Mouse (Mus musculus) lung, postnatal 25 days (tissue): ENCODE measurements around the gene Lamb1.
A peak's percentile ranks its signal among the peaks of the same experiment; 100 is the strongest.

Experiments
- DNase-seq: peaks from one replicate; pipeline ENCODE4 v3.0.0; 2022; ENCODE audit warnings: low spot score

Gene Lamb1

GRCm38 (mm10) chr12:31252259-31252658 is 12.8 kb upstream of the Lamb1 start:
- DNase-seq, result no peak

- no peak for DNase-seq
These were observed 10.1 kb upstream of the Lamb1 start for GRCm38 (mm10) chr12:31254978-31255377.

- peak; percentile 36 for DNase-seq
These were observed 8.7 kb upstream of the Lamb1 start for GRCm38 (mm10) chr12:31256121-31256903.

- DNase-seq, result no peak
These were observed 3.2 kb upstream of the Lamb1 start for GRCm38 (mm10) chr12:31261882-31262281.

- no peak for DNase-seq
These were observed 1.1 kb upstream of the Lamb1 start for GRCm38 (mm10) chr12:31263921-31264320.

GRCm38 (mm10) chr12:31265722-31266431 is 843 bp downstream of the Lamb1 start:
- no peak for DNase-seq

- no peak for DNase-seq
These were observed 1.7 kb downstream of the Lamb1 start for GRCm38 (mm10) chr12:31266686-31267085.

GRCm38 (mm10) chr12:31267363-31267762 is 2.3 kb downstream of the Lamb1 start:
- DNase-seq, result no peak

GRCm38 (mm10) chr12:31268315-31268714 is 3.3 kb downstream of the Lamb1 start:
- DNase-seq, result no peak

GRCm38 (mm10) chr12:31269020-31269597 is 4.1 kb downstream of the Lamb1 start:
- no peak for DNase-seq

GRCm38 (mm10) chr12:31270361-31270760 is 5.3 kb downstream of the Lamb1 start:
- no peak for DNase-seq

GRCm38 (mm10) chr12:31270776-31271175 is 5.7 kb downstream of the Lamb1 start:
- DNase-seq, result no peak

GRCm38 (mm10) chr12:31271361-31272011 is 6.5 kb downstream of the Lamb1 start:
- peak; percentile 47 for DNase-seq

- no peak for DNase-seq
These were observed 7.1 kb downstream of the Lamb1 start for GRCm38 (mm10) chr12:31272012-31272735.

GRCm38 (mm10) chr12:31272846-31273245 is 7.8 kb downstream of the Lamb1 start:
- DNase-seq, result no peak

- DNase-seq, result no peak
These were observed 8.6 kb downstream of the Lamb1 start for GRCm38 (mm10) chr12:31273646-31274045.

- no peak for DNase-seq
These were observed 10.4 kb downstream of the Lamb1 start for GRCm38 (mm10) chr12:31275411-31275810.

- DNase-seq, result no peak
These were observed 13.2 kb downstream of the Lamb1 start for GRCm38 (mm10) chr12:31278270-31278669.

GRCm38 (mm10) chr12:31280318-31280717 is 15.3 kb downstream of the Lamb1 start:
- no peak for DNase-seq

GRCm38 (mm10) chr12:31281100-31281591 is 16.1 kb downstream of the Lamb1 start:
- DNase-seq, result no peak

- no peak for DNase-seq
These were observed 17.2 kb downstream of the Lamb1 start for GRCm38 (mm10) chr12:31282241-31282640.

- no peak for DNase-seq
These were observed 18.1 kb downstream of the Lamb1 start for GRCm38 (mm10) chr12:31283131-31283530.
